Mouse (Mus musculus) lung, postnatal 0 days (tissue): ENCODE data around the gene Slc36a3. TPM values are rescaled to one million over a fixed set of nuclear protein-coding genes. Genes with fewer than 3 reads are reported as not detected.

Experiments
- ATAC-seq: fragments of 200-750 bp; cut with Nextera tagmentation; 2 replicates; pipeline ENCODE4 v1.8.0; 2017; ENCODE audit warnings: moderate library complexity
- DNase-seq: peaks from one replicate; pipeline ENCODE4 v3.0.0-alpha.2; 2016; ENCODE audit warnings: low spot score
- H3K27ac ChIP-seq: fragments of 300-500 bp; sonication (generic); 2 replicates; pipeline ENCODE4 v1.5.1; 2014; ENCODE audit warnings: antibody characterized with exemption, mild to moderate bottlenecking, low read length, mixed read lengths
- H3K27me3 ChIP-seq: fragments of 300-500 bp; sonication (generic); replicated peaks from 2 replicates; pipeline ENCODE4 v1.6.1; 2014; ENCODE audit warnings: low read length, mixed read lengths; ENCODE audit not compliant: insufficient read depth
- H3K36me3 ChIP-seq: fragments of 300-500 bp; sonication (generic); 2 replicates; pipeline ENCODE4 v1.6.1; 2014; ENCODE audit warnings: low read length, mixed read lengths; ENCODE audit not compliant: insufficient read depth
- H3K4me1 ChIP-seq: fragments of 300-500 bp; sonication (generic); 2 replicates; pipeline ENCODE4 v1.6.1; 2014; ENCODE audit warnings: antibody characterized with exemption, low read depth, low read length, mixed read lengths; ENCODE audit not compliant: insufficient read depth
- H3K4me2 ChIP-seq: fragments of 300-500 bp; sonication (generic); replicated peaks from 2 replicates; pipeline ENCODE4 v1.6.1; 2014; ENCODE audit warnings: low read depth, mild to moderate bottlenecking, low read length, moderate library complexity, mixed read lengths
- H3K4me3 ChIP-seq: fragments of 300-500 bp; sonication (generic); 2 replicates; pipeline ENCODE4 v1.5.1; 2014; ENCODE audit warnings: low read depth, low read length
- H3K9ac ChIP-seq: fragments of 300-500 bp; sonication (generic); replicated peaks from 2 replicates; pipeline ENCODE4 v1.6.1; 2014; ENCODE audit warnings: low read depth, mild to moderate bottlenecking
- H3K9me3 ChIP-seq: fragments of 300-500 bp; sonication (generic); 2 replicates; pipeline ENCODE4 v1.6.1; 2016; ENCODE audit warnings: low read length, mixed read lengths
- CTCF ChIP-seq: IDR thresholded peaks from 2 replicates; pipeline ENCODE4 v1.5.1; 2016; ENCODE audit warnings: antibody characterized with exemption, mild to moderate bottlenecking
- EP300 ChIP-seq: IDR thresholded peaks from 2 replicates; pipeline ENCODE4 v1.6.1; 2016; ENCODE audit warnings: antibody characterized with exemption, mild to moderate bottlenecking, control low read depth
- WGBS: fragments of 180-500 bp; shearing (Covaris S2); extraction: QIAGEN DNeasy Blood & Tissue Kit; methylation state at CpG from one replicate; pipeline ENCODE4 v1.1.7; 2014; 5-methylcytosine and 5-hydroxymethylcytosine counted together
- polyA plus RNA-seq: library from polyadenylated mRNA; unstranded; fragments of >200 nt; fragmentation: Nextera tagmentation; extraction: Ambion mirVana; gene quantifications from 2 replicates; pipeline ENCODE4 v1.2.1, GENCODE M21; 2015

Gene Slc36a3
- polyA plus RNA-seq: 0.07 TPM in 1 of 2 replicates, not detected in the other

- ATAC-seq (no peak), DNase-seq (no peak)
- Histone ChIP-seq H3K27me3 (no peaks in the 10 kb centered on the region), H3K27ac (no peak within 1 kb of the TSS), H3K4me1 (no peaks in the 10 kb centered on the region), H3K4me2 (no peak within 1 kb of the TSS), H3K4me3 (no peak within 1 kb of the TSS), H3K36me3 (no peaks in the 10 kb centered on the region), H3K9ac (no peak within 1 kb of the TSS), H3K9me3 (no peaks in the 10 kb centered on the region)
- TF ChIP-seq CTCF: no peak
- TF ChIP-seq EP300: no peak
- 77% methylated on average over 3 of the region's 3 CpGs for WGBS
Measured at GRCm38 (mm10) chr11:55151608-55152007, at the start of gene Slc36a3. Gene Slc36a3, minus strand, starts transcription at chr11:55151708.

GRCm38 (mm10) chr11:55197740-55198510 lies 46.4 kb upstream of the Slc36a3 start:
- no peaks in the 10 kb centered on the region for H3K4me1 ChIP-seq
- DNase-seq (no peak), ATAC-seq (peak; percentile 35; the same call in 1 of the 2 replicates)
- no peak overlapping the region for H3K27ac ChIP-seq
- H3K9ac ChIP-seq: no peak overlapping the region
- no peaks in the 10 kb centered on the region for H3K9me3 ChIP-seq
- H3K27me3 ChIP-seq: no peaks in the 10 kb centered on the region
- 46% methylated on average over 8 of the region's 8 CpGs for WGBS
- no peak overlapping the region for H3K4me2 ChIP-seq
- no peaks in the 10 kb centered on the region for H3K36me3 ChIP-seq
- no peak for TF ChIP-seq CTCF
- no peak for TF ChIP-seq EP300
- no peak overlapping the region for H3K4me3 ChIP-seq

GRCm38 (mm10) chr11:55197086-55197485 lies 45.6 kb upstream of the Slc36a3 start:
- no peak overlapping the region for H3K9ac ChIP-seq
- TF ChIP-seq EP300 (no peak), CTCF (no peak)
- ATAC-seq: no peak
- H3K4me1 ChIP-seq: no peaks in the 10 kb centered on the region
- WGBS: 48% methylated on average over 6 of the region's 6 CpGs
- no peak overlapping the region for H3K27ac ChIP-seq
- H3K4me3 ChIP-seq: no peak overlapping the region
- H3K4me2 ChIP-seq: no peak overlapping the region
- DNase-seq: no peak
- H3K36me3 ChIP-seq: no peaks in the 10 kb centered on the region
- no peaks in the 10 kb centered on the region for H3K27me3 ChIP-seq
- H3K9me3 ChIP-seq: no peaks in the 10 kb centered on the region

- Histone ChIP-seq H3K9ac (no peak overlapping the region), H3K36me3 (no peaks in the 10 kb centered on the region), H3K4me3 (no peak overlapping the region), H3K4me1 (no peaks in the 10 kb centered on the region), H3K27ac (no peak overlapping the region), H3K27me3 (no peaks in the 10 kb centered on the region), H3K4me2 (no peak overlapping the region), H3K9me3 (no peaks in the 10 kb centered on the region)
- ATAC-seq (peak; percentile 84), DNase-seq (peak; percentile 71)
- 49% methylated on average over 3 of the region's 3 CpGs for WGBS
- TF ChIP-seq CTCF (no peak), EP300 (peak; percentile 44)
Measured at GRCm38 (mm10) chr11:55190216-55190615, 38.7 kb upstream of the Slc36a3 start.

- Histone ChIP-seq H3K4me2 (no peak overlapping the region), H3K4me1 (no peaks in the 10 kb centered on the region), H3K36me3 (no peaks in the 10 kb centered on the region), H3K27ac (no peak overlapping the region), H3K27me3 (no peaks in the 10 kb centered on the region), H3K9me3 (no peaks in the 10 kb centered on the region), H3K9ac (no peak overlapping the region), H3K4me3 (no peak overlapping the region)
- peak; percentile 57 for DNase-seq
- ATAC-seq: no peak
- WGBS: 65% methylated on average over 6 of the region's 6 CpGs
- no peak for TF ChIP-seq EP300
- no peak for TF ChIP-seq CTCF
Measured at GRCm38 (mm10) chr11:55187777-55188176, 36.3 kb upstream of the Slc36a3 start.

- no peak for DNase-seq
Measured at GRCm38 (mm10) chr11:55187292-55187691, 35.8 kb upstream of the Slc36a3 start.

More at GRCm38 (mm10) chr11:55187292-55187691, 35.8 kb upstream of the Slc36a3 start:
- Histone ChIP-seq H3K9me3 (no peaks in the 10 kb centered on the region), H3K27ac (no peak overlapping the region), H3K4me3 (no peak overlapping the region), H3K36me3 (no peaks in the 10 kb centered on the region), H3K9ac (no peak overlapping the region), H3K4me1 (no peaks in the 10 kb centered on the region), H3K27me3 (no peaks in the 10 kb centered on the region), H3K4me2 (no peak overlapping the region)
- WGBS: 58% methylated on average over 4 of the region's 4 CpGs
- TF ChIP-seq CTCF (no peak), EP300 (no peak)
- ATAC-seq: no peak
